Mouse (Mus musculus) CH12.LX (cell line): ENCODE measurements around the gene Per3. TPM values are rescaled to one million over a fixed set of nuclear protein-coding genes. Genes with fewer than 3 reads are reported as not detected.

ENCODE experiments used
- DNase-seq: peaks from one replicate; pipeline ENCODE4 v3.0.0-alpha.2; 2013; ENCODE audit errors: extremely low read depth
- H3K27ac ChIP-seq: 2 replicates; pipeline ENCODE4 v1.5.1; 2012; ENCODE audit warnings: low read depth, mild to moderate bottlenecking, control low read depth, moderate library complexity; ENCODE audit not compliant: insufficient read depth
- H3K27me3 ChIP-seq: replicated peaks from 2 replicates; pipeline ENCODE3; 2012; ENCODE audit warnings: inconsistent platforms
- H3K36me3 ChIP-seq, 2 experiments: replicated peaks in 1 of 2; 2 replicates each; pipeline versions ENCODE3 to v1.6.1; 2012; ENCODE audit warnings: inconsistent platforms in 1 of 2, low read length in 1 of 2, mild to moderate bottlenecking in 1 of 2, mixed read lengths in 1 of 2, moderate library complexity in 1 of 2; ENCODE audit not compliant: control insufficient read depth in 1 of 2, insufficient read depth in 1 of 2
- H3K4me1 ChIP-seq, 2 experiments: 2 replicates each; pipeline ENCODE4 v1.6.1; 2012; ENCODE audit warnings: inconsistent platforms in 1 of 2, moderate library complexity in 1 of 2; ENCODE audit not compliant: insufficient read depth in 2 of 2, control insufficient read depth in 1 of 2
- H3K4me2 ChIP-seq: 2 replicates; pipeline ENCODE4 v1.6.1; 2012; ENCODE audit warnings: low read depth, mild to moderate bottlenecking, control low read depth; ENCODE audit not compliant: poor library complexity, insufficient read depth, severe bottlenecking
- H3K4me3 ChIP-seq, 3 experiments: fragments of 150-350 bp in 1 of 3; sonication (generic) in 1 of 3; replicated peaks in 1 of 3; 2 replicates each; pipeline versions ENCODE3 to v1.5.1; 2011 to 2012; ENCODE audit warnings: low read depth in 2 of 3, low read length in 2 of 3, mild to moderate bottlenecking in 2 of 3, moderate library complexity in 2 of 3, control low read depth in 1 of 3, improper control_type of control experiment in 1 of 3, inconsistent platforms in 1 of 3, mixed read lengths in 1 of 3; ENCODE audit not compliant: poor library complexity in 1 of 3
- H3K79me2 ChIP-seq: replicated peaks from 2 replicates; pipeline ENCODE4 v1.6.1; 2012; ENCODE audit warnings: mild to moderate bottlenecking, moderate library complexity; ENCODE audit not compliant: control insufficient read depth, poor library complexity, insufficient read depth, severe bottlenecking; ENCODE audit errors: extremely low read depth
- H3K9ac ChIP-seq: 2 replicates; pipeline ENCODE4 v1.6.1; 2012; ENCODE audit warnings: low read depth, mild to moderate bottlenecking, control low read depth, moderate library complexity; ENCODE audit not compliant: insufficient read depth
- H3K9me3 ChIP-seq: replicated peaks from 2 replicates; pipeline ENCODE3; 2012; ENCODE audit warnings: low read length, inconsistent platforms, mixed read lengths
- BHLHE40 ChIP-seq: IDR thresholded peaks from 2 replicates; pipeline ENCODE4 v1.6.1; 2011; ENCODE audit warnings: mild to moderate bottlenecking, low read depth, low read length, improper control_type of control experiment
- CHD1 ChIP-seq: IDR thresholded peaks from 2 replicates; pipeline ENCODE4 v1.6.1; 2012; ENCODE audit warnings: low read depth, low read length, improper control_type of control experiment, inconsistent platforms
- CHD2 ChIP-seq: IDR thresholded peaks from 2 replicates; pipeline ENCODE4 v1.6.1; 2011; ENCODE audit warnings: low read length, improper control_type of control experiment
- CTCF ChIP-seq, 2 experiments: IDR thresholded peaks in 1 of 2; conservative IDR thresholded peaks in 1 of 2; 2 replicates each; pipeline ENCODE4 v1.5.1; 2011 to 2012; ENCODE audit warnings: low read depth in 2 of 2, low read length in 2 of 2, improper control_type of control experiment in 1 of 2, inconsistent platforms in 1 of 2, mild to moderate bottlenecking in 1 of 2, moderate library complexity in 1 of 2
- E2F4 ChIP-seq: IDR thresholded peaks from 2 replicates; pipeline ENCODE4 v1.6.1; 2011; ENCODE audit warnings: low read depth, low read length, improper control_type of control experiment; ENCODE audit not compliant: insufficient replicate concordance
- ELF1 ChIP-seq: IDR thresholded peaks from 2 replicates; pipeline ENCODE4 v1.6.1; 2014; ENCODE audit warnings: low read depth, mild to moderate bottlenecking, inconsistent platforms, low read length, improper control_type of control experiment
- EP300 ChIP-seq: IDR thresholded peaks from 2 replicates; pipeline ENCODE4 v1.6.1; 2011; ENCODE audit warnings: low read length, improper control_type of control experiment
- ETS1 ChIP-seq: conservative IDR thresholded peaks from 2 replicates; pipeline ENCODE4 v1.6.1; 2012; ENCODE audit warnings: low read depth, mild to moderate bottlenecking, inconsistent platforms, low read length, improper control_type of control experiment, moderate library complexity
- GABPA ChIP-seq: IDR thresholded peaks from 2 replicates; pipeline ENCODE4 v1.6.1; 2012; ENCODE audit warnings: low read depth, low read length, improper control_type of control experiment, inconsistent platforms; ENCODE audit not compliant: insufficient replicate concordance
- HCFC1 ChIP-seq: IDR thresholded peaks from 2 replicates; pipeline ENCODE4 v1.6.1; 2012; ENCODE audit warnings: low read depth, mild to moderate bottlenecking, inconsistent platforms, low read length, improper control_type of control experiment
- IRF4 ChIP-seq: IDR thresholded peaks from 2 replicates; pipeline ENCODE4 v1.6.1; 2014; ENCODE audit warnings: low read depth, mild to moderate bottlenecking, inconsistent platforms, low read length, improper control_type of control experiment
- JUN ChIP-seq: IDR thresholded peaks from 2 replicates; pipeline ENCODE4 v1.6.1; 2011; ENCODE audit warnings: low read depth, mild to moderate bottlenecking, low read length, improper control_type of control experiment, moderate library complexity; ENCODE audit not compliant: insufficient read depth
- JUND ChIP-seq: conservative IDR thresholded peaks from 2 replicates; pipeline ENCODE4 v1.6.1; 2011; ENCODE audit warnings: low read depth, low read length, improper control_type of control experiment
- KAT2A ChIP-seq: IDR thresholded peaks from 2 replicates; pipeline ENCODE4 v1.6.1; 2012; ENCODE audit warnings: low read length, improper control_type of control experiment, inconsistent platforms; ENCODE audit not compliant: insufficient replicate concordance
- MAFK ChIP-seq: IDR thresholded peaks from 2 replicates; pipeline ENCODE4 v1.6.1; 2011; ENCODE audit warnings: low read length, improper control_type of control experiment; ENCODE audit not compliant: insufficient replicate concordance
- MAX ChIP-seq: IDR thresholded peaks from 2 replicates; pipeline ENCODE4 v1.6.1; 2011; ENCODE audit warnings: low read length, improper control_type of control experiment
- MAZ ChIP-seq: IDR thresholded peaks from 2 replicates; pipeline ENCODE4 v1.6.1; 2012; ENCODE audit warnings: low read depth, mild to moderate bottlenecking, inconsistent platforms, low read length, improper control_type of control experiment, moderate library complexity
- MEF2A ChIP-seq: IDR thresholded peaks from 2 replicates; pipeline ENCODE4 v1.6.1; 2014; ENCODE audit warnings: low read depth, mild to moderate bottlenecking, inconsistent platforms, low read length, improper control_type of control experiment, borderline replicate concordance
- MXI1 ChIP-seq: IDR thresholded peaks from 2 replicates; pipeline ENCODE4 v1.6.1; 2011; ENCODE audit warnings: mild to moderate bottlenecking, low read depth, low read length, improper control_type of control experiment
- MYC ChIP-seq: IDR thresholded peaks from 2 replicates; pipeline ENCODE4 v1.6.1; 2011; ENCODE audit warnings: low read depth, mild to moderate bottlenecking, improper control_type of control experiment, low read length
- NELFE ChIP-seq: IDR thresholded peaks from 2 replicates; pipeline ENCODE4 v1.6.1; 2011; ENCODE audit warnings: low read depth, low read length, improper control_type of control experiment
- NRF1 ChIP-seq: IDR thresholded peaks from 2 replicates; pipeline ENCODE4 v1.6.1; 2014; ENCODE audit warnings: low read depth, mild to moderate bottlenecking, inconsistent platforms, low read length, improper control_type of control experiment, moderate library complexity
- PAX5 ChIP-seq: IDR thresholded peaks from 2 replicates; pipeline ENCODE4 v1.6.1; 2012; ENCODE audit warnings: low read length, inconsistent platforms, mixed read lengths
- POLR2A ChIP-seq: IDR thresholded peaks from 2 replicates; pipeline ENCODE4 v1.6.1; 2011; ENCODE audit warnings: low read depth, mild to moderate bottlenecking, improper control_type of control experiment, low read length
- POLR2AphosphoS2 ChIP-seq: IDR thresholded peaks from 2 replicates; pipeline ENCODE4 v1.6.1; 2011; ENCODE audit warnings: low read depth, low read length, improper control_type of control experiment
- RAD21 ChIP-seq: IDR thresholded peaks from 2 replicates; pipeline ENCODE4 v1.6.1; 2011; ENCODE audit warnings: low read depth, mild to moderate bottlenecking, low read length, improper control_type of control experiment, moderate library complexity
- RCOR1 ChIP-seq: conservative IDR thresholded peaks from 2 replicates; pipeline ENCODE4 v1.6.1; 2012; ENCODE audit warnings: low read depth, mild to moderate bottlenecking, inconsistent platforms, low read length, improper control_type of control experiment
- SIN3A ChIP-seq: IDR thresholded peaks from 2 replicates; pipeline ENCODE4 v1.6.1; 2012; ENCODE audit warnings: low read length, improper control_type of control experiment, inconsistent platforms
- SMC3 ChIP-seq: IDR thresholded peaks from 2 replicates; pipeline ENCODE4 v1.6.1; 2011; ENCODE audit warnings: low read depth, low read length, improper control_type of control experiment
- TBP ChIP-seq: conservative IDR thresholded peaks from 2 replicates; pipeline ENCODE4 v1.6.1; 2011; ENCODE audit warnings: low read depth, low read length, improper control_type of control experiment
- TCF12 ChIP-seq: IDR thresholded peaks from 2 replicates; pipeline ENCODE4 v1.6.1; 2014; ENCODE audit warnings: low read depth, mild to moderate bottlenecking, inconsistent platforms, low read length, improper control_type of control experiment
- UBTF ChIP-seq: IDR thresholded peaks from 2 replicates; pipeline ENCODE4 v1.6.1; 2012; ENCODE audit warnings: low read depth, mild to moderate bottlenecking, inconsistent platforms, low read length, improper control_type of control experiment, moderate library complexity
- USF1 ChIP-seq: IDR thresholded peaks from 2 replicates; pipeline ENCODE4 v1.6.1; 2014; ENCODE audit warnings: low read depth, mild to moderate bottlenecking, inconsistent platforms, low read length, improper control_type of control experiment
- USF2 ChIP-seq: conservative IDR thresholded peaks from 2 replicates; pipeline ENCODE4 v1.6.1; 2011; ENCODE audit warnings: low read depth, low read length, improper control_type of control experiment
- ZC3H11A ChIP-seq: IDR thresholded peaks from 2 replicates; pipeline ENCODE4 v1.6.1; 2012; ENCODE audit warnings: low read depth, mild to moderate bottlenecking, inconsistent platforms, low read length, improper control_type of control experiment
- ZKSCAN1 ChIP-seq: IDR thresholded peaks from 2 replicates; pipeline ENCODE4 v1.6.1; 2012; ENCODE audit warnings: low read depth, inconsistent platforms, low read length, improper control_type of control experiment, borderline replicate concordance
- ZMIZ1 ChIP-seq: IDR thresholded peaks from 2 replicates; pipeline ENCODE4 v1.6.1; 2012; ENCODE audit warnings: low read depth, mild to moderate bottlenecking, inconsistent platforms, low read length, improper control_type of control experiment
- ZNF384 ChIP-seq: IDR thresholded peaks from 2 replicates; pipeline ENCODE4 v1.6.1; 2012; ENCODE audit warnings: low read depth, low read length, improper control_type of control experiment, inconsistent platforms
- dilution Hi-C: fragments of 300-500 bp; cut with MboI; formaldehyde crosslinking; loops from 2 replicates; pipeline ENCODE4 v1.14.3; 2020; ENCODE audit warnings: low sequenced_read_pairs; ENCODE audit not compliant: extremely low pct_unique_long_range_greater_than_20kb, extremely low pct_ligation_motif_present
- in situ Hi-C: fragments of 300-500 bp; cut with MboI; formaldehyde crosslinking; loops from 3 replicates; pipeline ENCODE4 v1.14.3; 2019; ENCODE audit warnings: low sequenced_read_pairs, low pct_ligation_motif_present, low pct_unique_long_range_greater_than_20kb, mixed read lengths
- polyA plus RNA-seq: library from polyadenylated mRNA; unstranded; fragments of >175 nt; gene quantifications from 2 replicates; pipeline ENCODE4 v1.2.1, GENCODE M21; 2012; ENCODE audit warnings: low read depth; ENCODE audit not compliant: insufficient read length
- total RNA-seq, 2 experiments: library from RNA; depleted of rRNA; stranded (reverse); fragments of 300-350 nt in 1 of 2; fragments of >200 nt in 1 of 2; gene quantifications; 2 replicates each; pipeline ENCODE4 v1.2.3; 2012 to 2014

Gene Per3
- total and polyA plus RNA-seq, 3 experiments, result 0.56 to 0.81 (median 0.74) TPM

DNA sequence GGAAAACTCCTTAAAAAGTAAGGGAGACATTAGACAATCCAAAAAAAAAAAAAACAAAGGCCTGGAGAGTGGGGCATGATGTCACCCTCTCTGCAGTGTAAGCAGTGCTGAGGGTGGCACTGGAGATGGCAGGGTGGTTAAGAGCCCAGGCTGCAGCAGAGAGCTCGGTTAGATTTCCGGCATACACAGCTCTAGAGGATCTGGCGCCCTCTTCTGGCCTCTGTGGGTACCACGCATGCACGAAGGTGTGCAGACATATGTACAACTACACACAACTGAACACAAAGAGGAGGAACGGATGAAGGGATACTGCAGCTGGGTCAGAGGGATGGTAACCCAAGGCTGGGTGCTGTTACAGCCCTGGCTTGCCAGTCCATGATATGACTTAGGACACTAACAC, 37.5 kb downstream of the Per3 start:
- Histone ChIP-seq H3K4me2 (no peak overlapping the region), H3K9ac (no peak overlapping the region), H3K79me2 (no peaks in the 10 kb centered on the region), H3K36me3 (no peaks in the 10 kb centered on the region), H3K9me3 (no peaks in the 10 kb centered on the region), H3K27ac (no peak overlapping the region), H3K4me1 (peaks cover 15 to 26% of the 10 kb centered on the region in 2 experiments), H3K4me3 (no peak overlapping the region), H3K27me3 (no peaks in the 10 kb centered on the region)
- in situ Hi-C loops, result loop anchor here (5.0 kb wide), 1 partner anchor 40 kb away; no protein-coding TSS in a partner anchor
- peak; percentile 86 for TF ChIP-seq SMC3
- TF ChIP-seq ZMIZ1, result no peak
- TF ChIP-seq MAX, result no peak
- no peak for TF ChIP-seq MAZ
- no peak for TF ChIP-seq CHD2
- no peak for TF ChIP-seq MEF2A
- no peak for TF ChIP-seq JUND
- TF ChIP-seq ZC3H11A, result peak; percentile 21
- no peak for TF ChIP-seq USF1
- TF ChIP-seq CTCF (conservative IDR thresholded peaks at IDR 0.05 in 1 of 2, IDR thresholded peaks at IDR 0.05 in 1 of 2; ENCODE audit: low read depth in 2 of 2, low read length in 2 of 2), result peak; percentile 72 to 84
- TF ChIP-seq MAFK, result no peak
- TF ChIP-seq NRF1, result no peak
- TF ChIP-seq KAT2A, result no peak
- TF ChIP-seq ZNF384, result no peak
- no peak for TF ChIP-seq IRF4
- TF ChIP-seq UBTF, result no peak
- TF ChIP-seq PAX5, result no peak
- TF ChIP-seq JUN, result no peak
- 0 out of 2 replicates have a peak, but pooled peaks have one; percentile 42 for TF ChIP-seq MYC
- no peak for TF ChIP-seq BHLHE40
- TF ChIP-seq RCOR1, result no peak
- TF ChIP-seq GABPA, result no peak
- TF ChIP-seq ZKSCAN1, result no peak
- TF ChIP-seq TBP, result no peak
- no peak for TF ChIP-seq USF2
- no peak for TF ChIP-seq CHD1
- TF ChIP-seq POLR2AphosphoS2, result no peak
- no peak for TF ChIP-seq TCF12
- TF ChIP-seq E2F4, result no peak
- TF ChIP-seq ELF1, result peak; percentile 44; the same call in 1 of the 2 replicates
- no peak for TF ChIP-seq NELFE
- no peak for TF ChIP-seq POLR2A
- TF ChIP-seq EP300, result no peak
- no peak for TF ChIP-seq HCFC1
- peak; percentile 68 for TF ChIP-seq RAD21
- no peak for TF ChIP-seq MXI1
- no peak for TF ChIP-seq ETS1
- TF ChIP-seq SIN3A, result no peak
- dilution Hi-C loops, result no loop called here
- peak; percentile 71 for DNase-seq
